Mouse (Mus musculus) ES-Bruce4 (cell line): ENCODE measurements around the gene Cep162. TPM values are rescaled to one million over a fixed set of nuclear protein-coding genes. Genes with fewer than 3 reads are reported as not detected.

Experiments
- H3K27ac ChIP-seq: 2 replicates; pipeline ENCODE4 v1.5.1; 2012; ENCODE audit warnings: low read length, inconsistent platforms; ENCODE audit not compliant: insufficient read depth
- H3K27me3 ChIP-seq: 2 replicates; pipeline ENCODE4 v1.6.1; 2012; ENCODE audit warnings: mild to moderate bottlenecking, low read length, inconsistent platforms; ENCODE audit not compliant: control insufficient read depth, poor library complexity, insufficient read depth, severe bottlenecking
- H3K36me3 ChIP-seq: 2 replicates; pipeline ENCODE4 v1.6.1; 2012; ENCODE audit warnings: inconsistent platforms, mild to moderate bottlenecking, low read length, moderate library complexity; ENCODE audit not compliant: control insufficient read depth, poor library complexity, insufficient read depth, severe bottlenecking
- H3K4me1 ChIP-seq: one replicate; pipeline ENCODE4 v1.8.1; 2011; ENCODE audit warnings: low read length; ENCODE audit not compliant: control insufficient read depth, insufficient read depth
- H3K4me3 ChIP-seq: 2 replicates; pipeline ENCODE4 v1.5.1; 2011; ENCODE audit warnings: low read depth, mild to moderate bottlenecking, low read length
- H3K9ac ChIP-seq: 2 replicates; pipeline ENCODE4 v1.6.1; 2012; ENCODE audit warnings: low read depth, mild to moderate bottlenecking, inconsistent platforms; ENCODE audit not compliant: poor library complexity, severe bottlenecking
- H3K9me3 ChIP-seq: replicated peaks from 2 replicates; pipeline ENCODE4 v1.6.1; 2012; ENCODE audit warnings: mild to moderate bottlenecking, low read length, inconsistent platforms; ENCODE audit not compliant: control insufficient read depth, poor library complexity, insufficient read depth, severe bottlenecking
- CTCF ChIP-seq: IDR thresholded peaks from one replicate; pipeline ENCODE4 v1.8.1; 2011; ENCODE audit warnings: low read depth, low read length
- EP300 ChIP-seq: IDR thresholded peaks from 2 replicates; pipeline ENCODE4 v1.6.1; 2011; ENCODE audit warnings: low read depth, low read length; ENCODE audit not compliant: insufficient read depth
- POLR2A ChIP-seq: IDR thresholded peaks from one replicate; pipeline ENCODE4 v1.8.1; 2011; ENCODE audit warnings: low read length; ENCODE audit not compliant: insufficient read depth
- polyA plus RNA-seq: library from polyadenylated mRNA; stranded (reverse); fragments of >200 nt; gene quantifications from 2 replicates; pipeline ENCODE4 v1.2.4, GENCODE M21; 2011; ENCODE audit warnings: low read depth; ENCODE audit not compliant: missing spikeins, insufficient read depth, insufficient read length

The Cep162 gene
- polyA plus RNA-seq, 1 experiment: 11.3 TPM

DNA sequence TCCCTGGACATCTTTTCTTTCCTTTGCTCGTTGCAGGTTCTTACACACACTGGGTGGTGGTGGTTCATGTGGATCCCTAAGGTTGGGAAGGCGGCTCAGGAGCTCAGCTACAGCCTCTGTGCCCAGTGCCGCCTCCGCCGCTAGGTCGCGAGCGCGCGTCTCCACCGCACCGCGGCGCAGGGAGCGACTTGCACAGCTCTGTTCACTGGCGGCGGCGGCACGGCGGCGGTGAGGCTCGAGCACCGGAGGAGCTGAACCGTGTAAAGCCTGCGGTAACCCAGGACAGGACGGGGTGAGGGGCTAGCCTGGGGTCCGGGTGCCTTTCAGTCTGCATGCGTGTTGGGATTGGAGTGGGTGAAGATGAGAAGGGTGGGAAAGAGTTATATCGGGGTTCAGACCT lies 111.2 kb downstream of the Cep162 start, which contains the start of gene Mrap2:
Mrap2 (plus strand) TSS at position 201 of the 400 bp plus-strand sequence.
- no peaks in the 10 kb centered on the region for H3K9me3 ChIP-seq
- no peaks in the 10 kb centered on the region for H3K4me1 ChIP-seq
- H3K27ac ChIP-seq: no peak within 1 kb of the TSS
- no peak for TF ChIP-seq EP300
- peak; percentile 27 for TF ChIP-seq CTCF
- TF ChIP-seq POLR2A: no peak
- no peak within 1 kb of the TSS for H3K9ac ChIP-seq
- no peaks in the 10 kb centered on the region for H3K36me3 ChIP-seq
- H3K27me3 ChIP-seq: peaks cover 4% of the 10 kb centered on the region; the same call in 1 of the 2 replicates
- peak within 1 kb of the TSS; percentile 38 for H3K4me3 ChIP-seq

GRCm38 (mm10) chr9:87143076-87143475 lies 112.3 kb downstream of the Cep162 start:
- no peak overlapping the region for H3K4me3 ChIP-seq
- no peaks in the 10 kb centered on the region for H3K36me3 ChIP-seq
- H3K27ac ChIP-seq: no peak overlapping the region
- H3K9ac ChIP-seq: no peak overlapping the region
- H3K9me3 ChIP-seq: no peaks in the 10 kb centered on the region
- H3K4me1 ChIP-seq: no peaks in the 10 kb centered on the region
- no peak for TF ChIP-seq POLR2A
- TF ChIP-seq CTCF: no peak
- TF ChIP-seq EP300: no peak
- peaks cover 4% of the 10 kb centered on the region; the same call in 1 of the 2 replicates for H3K27me3 ChIP-seq

Other genes with a start within 250 kb of the Cep162 start
- not detected in 2 replicates for gene Ripply2, start 240.0 kb downstream of the Cep162 start, polyA plus RNA-seq
- gene Cyb5r4, start 233.5 kb downstream of the Cep162 start, polyA plus RNA-seq: 49.6 and 51.0 TPM in 2 replicates
- not detected in 2 replicates for gene Mrap2, start 111.2 kb downstream of the Cep162 start, polyA plus RNA-seq